Mouse (Mus musculus) E14TG2a.4 (cell line): Measurements from ENCODE around the gene Sdsl.

Experiments used
- H3K27me3 ChIP-seq: 2 replicates; pipeline ENCODE4 v1.6.1; 2014; ENCODE audit warnings: low read length, control low read depth; ENCODE audit not compliant: insufficient read depth
- H3K36me3 ChIP-seq: 2 replicates; pipeline ENCODE4 v1.6.1; 2014; ENCODE audit warnings: low read length, control low read depth; ENCODE audit not compliant: insufficient read depth
- H3K4me1 ChIP-seq: replicated peaks from 2 replicates; pipeline ENCODE4 v1.6.1; 2014; ENCODE audit warnings: low read depth, low read length, control low read depth
- H3K4me3 ChIP-seq: replicated peaks from 2 replicates; pipeline ENCODE4 v1.5.1; 2014; ENCODE audit warnings: mild to moderate bottlenecking, low read length
- H3K9me3 ChIP-seq: 2 replicates; pipeline ENCODE4 v1.6.1; 2014; ENCODE audit warnings: low read length, control low read depth
- CTCF ChIP-seq: conservative IDR thresholded peaks from 2 replicates; pipeline ENCODE4 v1.5.1; 2014; ENCODE audit warnings: low read length
- NANOG ChIP-seq: IDR thresholded peaks from 2 replicates; pipeline ENCODE4 v1.6.1; 2014; ENCODE audit warnings: borderline replicate concordance, low read length, mixed read lengths
- POU5F1 ChIP-seq: IDR thresholded peaks from 2 replicates; pipeline ENCODE4 v1.6.1; 2014; ENCODE audit warnings: low read length, borderline replicate concordance

Gene Sdsl

GRCm38 (mm10) chr5:120456253-120456652, 16.4 kb downstream of the Sdsl start:
- peaks cover 55% of the 10 kb centered on the region for H3K4me1 ChIP-seq
- TF ChIP-seq NANOG: no peak
- no peak for TF ChIP-seq CTCF
- no peak for TF ChIP-seq POU5F1
- peaks cover 45% of the 10 kb centered on the region for H3K27me3 ChIP-seq
- no peaks in the 10 kb centered on the region for H3K9me3 ChIP-seq
- no peaks in the 10 kb centered on the region for H3K36me3 ChIP-seq
- H3K4me3 ChIP-seq: no peak overlapping the region

- TF ChIP-seq NANOG: no peak
- TF ChIP-seq POU5F1: no peak
- no peak for TF ChIP-seq CTCF
- Histone ChIP-seq H3K27me3 (peaks cover 40% of the 10 kb centered on the region), H3K36me3 (no peaks in the 10 kb centered on the region), H3K9me3 (no peaks in the 10 kb centered on the region), H3K4me1 (peaks cover 53% of the 10 kb centered on the region), H3K4me3 (peak overlapping the region; percentile 66)
Measured at GRCm38 (mm10) chr5:120454756-120455337, 17.8 kb downstream of the Sdsl start.

- Histone ChIP-seq H3K4me1 (peaks cover 13% of the 10 kb centered on the region), H3K4me3 (0 out of 2 replicates have a peak overlapping the region, but pooled peaks have one; percentile 20)
Measured at GRCm38 (mm10) chr5:120447305-120447704, 25.3 kb downstream of the Sdsl start.

GRCm38 (mm10) chr5:120440733-120441132, 31.9 kb downstream of the Sdsl start:
- Histone ChIP-seq H3K36me3 (no peaks in the 10 kb centered on the region), H3K4me3 (no peak overlapping the region), H3K4me1 (peaks cover 48% of the 10 kb centered on the region), H3K27me3 (peaks cover 89% of the 10 kb centered on the region), H3K9me3 (no peaks in the 10 kb centered on the region)
- no peak for TF ChIP-seq NANOG
- TF ChIP-seq POU5F1: no peak
- TF ChIP-seq CTCF: peak; percentile 72

More at GRCm38 (mm10) chr5:120447305-120447704, 25.3 kb downstream of the Sdsl start:
- Histone ChIP-seq H3K9me3 (no peaks in the 10 kb centered on the region), H3K27me3 (peaks cover 79% of the 10 kb centered on the region), H3K36me3 (no peaks in the 10 kb centered on the region)
- TF ChIP-seq CTCF: no peak
- TF ChIP-seq POU5F1: no peak
- TF ChIP-seq NANOG: no peak

GRCm38 (mm10) chr5:120439887-120440670, 32.5 kb downstream of the Sdsl start:
- H3K36me3 ChIP-seq: no peaks in the 10 kb centered on the region
- no peak for TF ChIP-seq NANOG

GRCm38 (mm10) chr5:120438991-120439710, 33.5 kb downstream of the Sdsl start:
- Histone ChIP-seq H3K4me1 (peaks cover 60% of the 10 kb centered on the region), H3K4me3 (no peak overlapping the region), H3K9me3 (no peaks in the 10 kb centered on the region), H3K27me3 (peaks cover 89% of the 10 kb centered on the region), H3K36me3 (no peaks in the 10 kb centered on the region)
- no peak for TF ChIP-seq CTCF
- TF ChIP-seq NANOG: no peak
- no peak for TF ChIP-seq POU5F1

More at GRCm38 (mm10) chr5:120439887-120440670, 32.5 kb downstream of the Sdsl start:
- Histone ChIP-seq H3K4me1 (peaks cover 54% of the 10 kb centered on the region), H3K9me3 (no peaks in the 10 kb centered on the region), H3K27me3 (peaks cover 89% of the 10 kb centered on the region), H3K4me3 (peak overlapping the region; percentile 59)

GRCm38 (mm10) chr5:120438469-120438868, 34.1 kb downstream of the Sdsl start:
- Histone ChIP-seq H3K9me3 (0 out of 2 replicates have a peak, but pooled peaks cover 2% of the 10 kb centered on the region), H3K4me1 (peaks cover 64% of the 10 kb centered on the region), H3K27me3 (peaks cover 90% of the 10 kb centered on the region), H3K36me3 (no peaks in the 10 kb centered on the region), H3K4me3 (0 out of 2 replicates have a peak overlapping the region, but pooled peaks have one; percentile 54)
- TF ChIP-seq NANOG (no peak), CTCF (no peak), POU5F1 (no peak)

- peak overlapping the region; percentile 54 for H3K4me3 ChIP-seq
- TF ChIP-seq NANOG (no peak), CTCF (no peak), POU5F1 (no peak)
- peaks cover 69% of the 10 kb centered on the region for H3K4me1 ChIP-seq
- 0 out of 2 replicates have a peak, but pooled peaks cover 3% of the 10 kb centered on the region for H3K9me3 ChIP-seq
- H3K36me3 ChIP-seq: no peaks in the 10 kb centered on the region
- peaks cover 90% of the 10 kb centered on the region for H3K27me3 ChIP-seq
Measured at GRCm38 (mm10) chr5:120437986-120438385, 34.6 kb downstream of the Sdsl start.
